Mouse (Mus musculus) ovary, postnatal 36 days (tissue): ENCODE measurements around the gene Adgrl2.

Experiments used
- DNase-seq: peaks from one replicate; pipeline ENCODE4 v3.0.0; 2022; ENCODE audit warnings: low spot score, mixed read lengths

The Adgrl2 gene

DNA sequence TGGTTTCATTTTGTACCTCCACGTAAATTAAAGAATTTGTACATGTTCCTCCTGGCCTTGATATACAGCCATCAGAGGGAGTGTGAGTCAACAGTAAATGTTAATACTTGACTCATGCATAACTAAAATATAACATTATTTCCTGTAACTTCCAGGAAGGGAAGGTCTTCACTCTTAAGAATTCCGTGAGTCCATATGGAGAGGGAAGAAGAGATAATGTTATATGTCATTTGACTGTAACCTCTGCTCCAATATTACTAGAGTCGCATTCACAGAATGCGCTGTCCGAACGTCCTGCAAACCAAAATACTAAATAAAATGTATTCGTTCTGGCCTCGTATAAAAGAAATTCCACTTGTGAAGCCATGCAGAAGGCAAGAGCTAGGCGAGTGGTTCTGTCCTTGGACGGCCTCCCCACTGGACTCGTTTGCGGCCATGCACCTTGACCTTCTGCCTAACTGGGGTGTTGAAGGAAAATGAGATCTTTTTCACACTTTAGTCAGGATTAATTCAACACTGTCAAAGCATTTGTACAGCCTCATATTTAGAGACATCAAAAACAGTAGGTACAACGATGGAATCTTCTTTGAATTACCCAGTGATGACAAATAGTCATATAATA, 68.3 kb downstream of the Adgrl2 start:
- no peak for DNase-seq

DNA sequence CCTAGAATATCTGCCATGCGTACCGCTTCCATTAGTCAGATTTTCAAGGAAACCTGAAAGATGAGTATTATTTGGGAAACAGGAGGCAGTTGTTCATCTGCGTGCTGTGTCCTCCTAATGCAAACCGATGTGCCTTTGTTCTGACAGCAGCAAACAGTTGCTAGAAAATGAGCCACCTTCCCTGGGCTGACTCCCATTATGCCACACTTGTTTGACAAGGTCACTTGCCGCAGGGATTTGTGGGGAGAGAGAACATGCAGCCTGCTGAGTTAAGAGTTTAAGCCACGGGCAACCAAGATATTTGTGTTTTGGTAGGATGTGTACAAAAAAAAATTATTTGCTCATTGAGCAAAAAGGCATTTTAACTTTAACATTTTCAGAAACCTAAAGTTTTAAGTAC, 69.5 kb downstream of the Adgrl2 start:
- DNase-seq: no peak

GRCm38 (mm10) chr3:148918425-148918824, 71.9 kb downstream of the Adgrl2 start:
- DNase-seq: no peak

- DNase-seq: no peak
Observed at GRCm38 (mm10) chr3:148917837-148918236, 72.5 kb downstream of the Adgrl2 start.

DNA sequence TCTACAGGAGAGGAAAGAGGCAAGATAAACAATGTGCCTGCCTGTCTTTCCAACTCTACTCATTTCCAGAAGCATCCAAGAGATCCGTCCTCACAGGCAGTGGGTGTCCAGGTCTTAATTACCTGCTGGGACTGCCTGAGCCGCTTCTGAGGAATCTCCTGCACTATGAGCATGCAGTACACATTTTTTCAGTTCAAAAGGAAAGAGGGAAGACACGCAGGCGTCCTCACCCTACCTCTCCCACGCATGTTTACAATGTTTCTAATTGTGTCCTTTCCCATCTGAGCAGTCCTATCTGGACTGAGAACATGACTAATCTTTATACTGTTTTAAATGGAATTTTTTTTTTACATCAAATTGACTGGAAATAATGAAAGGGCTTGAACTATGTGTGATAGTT, 74.1 kb downstream of the Adgrl2 start:
- DNase-seq: no peak

DNA sequence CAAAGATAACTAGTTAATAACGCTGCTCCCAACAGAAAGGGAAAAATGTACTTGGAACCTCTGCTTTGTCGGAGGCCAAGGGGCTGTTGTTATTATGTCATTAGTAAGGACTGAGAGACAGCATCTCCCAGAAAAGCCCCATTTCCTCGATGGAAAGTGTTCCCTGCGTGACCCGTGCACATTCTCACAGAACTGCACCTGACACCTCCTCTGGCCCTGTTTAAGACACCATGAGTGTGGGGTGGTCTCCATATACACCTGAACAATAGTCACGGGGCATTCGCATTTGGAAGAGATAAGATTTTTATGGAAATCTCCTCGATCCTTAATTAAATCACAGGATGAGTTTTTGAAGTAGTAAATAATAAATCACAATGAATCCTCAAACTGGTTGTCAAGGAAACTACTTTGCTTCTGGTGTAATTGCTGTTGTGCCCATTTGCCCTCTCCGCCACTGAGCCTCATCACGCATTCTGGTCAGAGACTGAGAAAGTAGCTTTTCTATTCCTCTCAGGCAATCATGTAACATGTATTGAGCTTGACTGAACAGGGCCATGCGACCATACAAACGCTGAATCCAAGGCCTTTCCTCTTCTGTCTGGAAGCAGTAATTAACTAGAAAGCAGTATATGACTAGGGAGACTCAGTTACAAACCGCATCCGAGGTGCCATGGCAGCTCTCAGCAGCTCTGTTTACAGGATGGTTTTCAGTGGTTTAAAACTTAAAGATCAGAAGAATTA, 77.2 kb downstream of the Adgrl2 start:
- DNase-seq: no peak

GRCm38 (mm10) chr3:148912536-148912935, 77.8 kb downstream of the Adgrl2 start:
- no peak for DNase-seq

DNA sequence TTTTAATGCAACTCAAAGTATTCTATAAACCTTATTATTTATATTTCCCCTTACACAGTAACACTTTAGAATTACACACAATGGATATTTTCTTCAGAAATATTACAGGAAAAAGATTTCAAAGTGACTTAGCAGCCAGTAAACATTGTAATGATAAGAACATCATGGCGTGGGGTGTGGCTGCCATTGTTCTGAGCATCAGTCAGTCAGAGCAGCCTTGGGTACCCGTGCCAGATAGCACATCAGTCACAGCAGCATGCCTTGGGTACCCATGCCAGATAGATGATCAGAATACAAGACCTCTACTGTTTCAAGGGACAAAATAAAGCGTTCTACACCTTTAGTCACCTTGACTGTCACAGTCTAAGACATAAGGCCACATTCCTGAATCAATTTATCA, 82.5 kb downstream of the Adgrl2 start:
- DNase-seq: no peak

DNA sequence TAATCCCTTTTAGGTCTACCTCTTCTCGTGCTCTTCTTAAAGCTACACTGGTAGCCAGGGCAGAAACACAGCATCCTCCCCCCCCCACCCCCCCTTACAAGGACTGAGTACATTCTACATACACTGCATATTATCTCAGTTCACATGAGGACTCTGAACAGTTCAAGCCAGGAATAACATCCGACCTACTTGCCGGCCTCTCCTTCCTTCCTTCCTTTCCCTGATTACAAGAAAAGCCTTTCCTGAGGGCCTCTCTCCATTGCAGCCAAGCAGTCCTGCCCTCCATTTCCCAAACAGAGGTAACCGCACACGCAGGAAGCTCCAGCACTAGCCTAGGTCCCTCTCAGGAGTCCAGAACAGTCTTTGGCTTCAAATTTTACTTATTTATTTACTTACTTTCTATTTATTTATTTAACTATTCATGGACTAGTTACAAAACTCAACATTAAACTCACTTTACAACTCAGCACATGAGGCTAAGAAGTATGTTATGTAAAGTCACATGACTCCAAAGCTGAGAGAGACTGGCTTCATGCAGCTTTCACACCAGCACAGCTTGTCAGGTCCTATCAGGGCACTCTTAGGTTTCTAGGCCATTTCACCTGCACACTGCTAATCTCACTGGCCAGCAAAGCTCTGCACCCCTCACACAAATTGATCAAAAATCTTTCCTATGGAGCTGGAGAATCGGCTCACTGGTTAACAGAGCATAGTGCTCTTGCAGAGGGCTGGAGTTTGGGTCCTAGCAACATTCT, 83.2 kb downstream of the Adgrl2 start:
- no peak for DNase-seq

DNA sequence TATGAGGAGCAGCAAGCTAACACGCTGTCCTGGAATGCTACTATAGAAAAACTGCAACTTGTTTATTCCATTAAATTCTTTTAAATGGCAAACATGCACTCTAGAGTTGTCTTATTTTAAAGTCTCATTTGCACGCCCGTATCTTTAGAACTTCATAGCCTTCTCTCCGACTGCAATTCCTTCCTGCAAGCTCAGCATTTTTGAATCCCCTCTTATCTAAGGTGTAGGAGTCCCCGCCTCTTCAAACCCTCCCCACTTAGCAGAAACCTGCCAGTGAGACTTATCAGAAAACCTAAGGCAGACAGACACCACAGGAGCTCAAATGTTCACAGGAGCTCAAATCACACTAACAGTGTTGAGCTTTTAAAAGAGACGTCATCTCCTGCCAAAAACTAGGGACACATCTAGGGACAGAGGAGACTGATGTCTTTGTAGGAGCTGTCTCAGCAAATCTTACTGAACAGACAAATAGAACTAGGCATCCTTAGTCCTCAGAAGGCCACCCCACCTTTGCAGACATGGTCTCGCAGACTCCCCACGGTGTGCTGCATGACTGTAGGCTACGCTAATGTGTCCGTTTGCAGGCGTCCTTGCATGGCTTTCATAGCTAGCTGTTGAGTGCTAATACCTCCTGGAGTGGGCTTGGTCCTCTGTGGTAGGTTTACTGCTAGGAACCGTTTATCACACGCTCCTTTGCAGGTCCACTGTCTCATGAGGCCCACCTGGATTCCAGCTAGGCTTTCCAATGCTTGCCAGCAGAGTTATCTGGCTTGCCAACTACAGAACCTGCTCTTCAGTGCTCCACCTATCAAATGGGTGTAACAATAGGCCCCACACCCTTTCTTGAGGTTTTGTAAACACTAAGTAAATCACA, 84.2 kb downstream of the Adgrl2 start:
- DNase-seq: no peak

DNA sequence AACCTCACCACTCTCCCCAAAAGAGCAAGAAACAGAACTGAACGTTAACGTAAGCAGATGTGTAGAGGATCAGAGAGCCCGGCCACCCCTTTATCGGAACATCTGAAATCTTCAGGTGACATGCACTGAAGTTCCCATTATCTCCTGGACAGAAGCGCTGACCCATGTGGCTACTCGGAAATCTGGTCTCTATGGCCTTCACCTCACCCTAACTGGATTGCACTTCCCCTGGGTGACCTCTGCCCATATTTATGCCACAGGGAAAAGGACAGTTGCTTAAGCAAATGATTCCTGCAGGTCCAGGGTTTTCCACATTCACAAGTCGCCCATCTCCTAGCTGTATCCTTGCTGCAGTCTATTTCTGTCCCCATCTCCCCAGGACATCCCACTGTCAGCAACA, 84.9 kb downstream of the Adgrl2 start:
- DNase-seq: no peak

DNA sequence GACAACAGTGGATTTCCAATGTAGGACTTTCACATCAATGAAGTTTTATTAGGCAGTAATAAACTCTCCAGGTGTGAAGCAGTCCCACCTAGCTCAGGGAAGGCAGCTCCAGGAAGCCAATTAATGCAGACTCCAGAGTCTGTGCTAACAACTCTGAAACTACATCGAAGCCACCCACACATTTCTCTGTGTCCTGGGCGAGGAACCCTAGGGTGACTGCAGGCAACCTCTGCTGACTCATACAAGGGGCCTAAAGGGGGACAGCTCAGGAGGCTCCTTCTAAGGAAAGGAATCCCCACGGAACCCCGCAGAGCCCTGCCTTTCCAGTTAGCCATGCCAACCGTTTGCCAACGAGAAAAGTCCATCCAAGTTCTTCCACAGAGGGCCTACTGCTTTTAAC, 90.5 kb downstream of the Adgrl2 start:
- DNase-seq: no peak

DNA sequence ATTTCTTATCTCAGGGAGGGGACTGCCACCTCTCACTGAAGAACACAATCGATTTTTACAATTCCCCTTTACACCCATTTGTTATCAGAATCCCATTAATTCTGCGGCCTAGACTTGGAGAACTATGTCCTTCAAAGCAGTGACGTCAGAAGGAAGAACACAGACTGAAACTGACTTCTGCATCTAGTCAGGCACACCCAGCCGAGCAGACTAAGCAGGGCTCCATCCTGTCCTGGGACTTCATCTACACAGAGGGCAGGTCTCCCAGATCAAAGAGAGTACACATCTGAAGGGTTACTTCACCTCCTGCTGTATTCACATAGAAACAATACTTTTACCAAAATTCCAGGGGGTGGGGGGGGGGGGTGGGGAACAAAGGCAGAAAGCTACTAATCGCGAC, 90.9 kb downstream of the Adgrl2 start:
- no peak for DNase-seq

- no peak for DNase-seq
Observed at GRCm38 (mm10) chr3:148898535-148899250, 91.7 kb downstream of the Adgrl2 start.

GRCm38 (mm10) chr3:148896281-148896680, 94.1 kb downstream of the Adgrl2 start:
- no peak for DNase-seq

DNA sequence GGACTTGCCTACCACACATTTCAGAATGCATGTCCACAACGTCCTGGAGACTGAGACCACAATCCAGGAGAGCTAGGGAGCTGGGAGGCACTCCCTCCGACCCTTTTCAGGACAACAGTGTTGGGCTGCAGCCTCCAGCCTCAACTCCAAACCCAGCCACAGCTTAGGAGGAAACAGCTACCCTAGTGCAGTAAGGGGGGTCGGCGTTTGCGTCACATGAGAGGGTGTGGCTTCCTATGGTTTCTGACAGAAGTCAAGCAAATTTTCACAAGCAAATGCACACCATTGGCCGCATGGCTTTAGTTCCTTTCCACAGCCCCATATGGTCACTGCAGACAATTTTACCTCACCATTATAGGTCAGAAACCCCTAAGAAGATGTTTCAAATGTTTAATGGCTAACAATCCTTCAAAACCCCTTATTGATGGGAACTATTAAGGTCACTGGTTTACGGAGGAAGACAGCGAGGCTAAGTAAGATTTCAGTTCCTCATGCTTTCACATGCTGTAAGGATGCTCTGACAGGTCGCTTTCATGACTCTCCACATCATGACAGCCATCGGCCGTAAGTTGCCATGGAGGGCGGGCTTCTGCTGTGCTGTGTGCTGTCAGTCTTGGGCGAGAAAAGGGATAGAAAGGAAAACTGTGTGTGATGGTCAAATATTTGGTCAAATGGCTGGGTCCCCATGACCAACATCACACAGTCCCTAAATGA, 94.8 kb downstream of the Adgrl2 start:
- DNase-seq: no peak

GRCm38 (mm10) chr3:148894867-148895266, 95.5 kb downstream of the Adgrl2 start:
- no peak for DNase-seq

DNA sequence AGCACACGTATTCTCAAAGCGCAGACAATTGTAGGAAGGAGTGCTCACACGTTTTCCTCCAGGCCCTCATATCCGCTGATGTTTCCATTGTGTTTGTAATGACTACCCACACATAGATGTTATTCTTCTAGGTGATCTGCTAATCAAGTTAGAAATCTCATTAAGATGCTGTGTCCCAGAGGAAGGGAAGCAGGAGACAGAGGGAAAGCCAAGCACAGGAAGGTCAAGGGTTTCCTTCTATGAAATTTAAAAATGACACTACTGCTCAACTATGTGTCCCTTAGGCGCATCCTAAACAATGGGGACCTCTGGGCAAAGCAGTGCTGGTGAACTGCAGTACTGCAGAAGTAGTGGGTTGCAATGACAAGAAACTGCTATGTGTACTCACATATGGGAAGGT, 102.5 kb downstream of the Adgrl2 start:
- no peak for DNase-seq

DNA sequence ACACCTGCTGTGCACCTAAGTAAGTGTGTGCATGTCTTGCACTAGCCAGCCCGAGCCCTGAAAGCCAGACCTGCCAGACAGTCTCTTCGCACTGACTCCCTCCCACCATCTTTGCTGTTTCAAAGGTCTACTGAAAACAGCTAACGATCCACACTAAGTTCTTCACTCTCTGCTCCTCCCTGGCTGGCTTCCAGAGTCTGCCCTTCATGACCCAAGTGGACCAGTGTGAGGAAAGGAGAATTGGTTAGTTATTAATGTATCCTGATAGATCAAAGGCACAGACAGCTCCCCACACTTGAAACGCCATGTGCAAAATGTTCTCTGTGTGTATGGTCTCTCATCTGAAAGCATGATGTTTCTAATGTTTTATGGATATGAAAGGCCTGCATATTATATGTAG, 103.4 kb downstream of the Adgrl2 start:
- DNase-seq: no peak

DNA sequence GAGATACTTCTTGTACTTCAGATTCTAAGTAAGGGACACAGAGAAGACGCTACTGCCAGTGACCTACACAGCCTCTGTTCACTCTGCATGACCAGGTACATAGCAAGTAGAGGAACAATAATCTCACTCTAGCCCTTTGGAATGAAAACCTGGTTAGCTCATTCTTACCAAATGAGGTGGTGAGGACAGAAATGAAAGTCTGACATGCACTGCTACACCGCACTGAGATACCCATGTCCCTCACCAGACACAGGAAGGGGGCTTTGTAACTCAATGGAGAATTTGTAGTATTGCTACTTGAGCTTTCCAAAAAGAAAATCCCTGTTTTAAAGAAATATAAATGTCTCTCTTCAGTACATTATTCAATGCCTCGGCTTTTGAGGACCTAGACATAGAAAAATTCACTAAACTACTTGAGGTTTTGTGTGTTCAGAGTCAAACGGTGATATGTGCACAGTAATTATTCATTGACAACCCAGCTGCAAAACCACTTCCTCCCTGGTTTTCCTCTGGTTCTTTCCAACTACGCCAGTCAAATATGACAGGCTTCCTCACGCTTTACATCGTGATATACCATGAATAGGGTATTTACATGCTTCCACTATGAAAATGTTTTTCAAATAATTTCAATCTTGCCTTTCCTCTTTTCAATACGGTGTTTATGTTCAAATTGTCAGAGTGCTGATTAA, 104.2 kb downstream of the Adgrl2 start:
- no peak for DNase-seq
